Mouse (Mus musculus) megakaryocyte, embryonic 14.5 days (primary cell): ENCODE measurements at regions not wholly inside any gene's neighbourhood (a gene's known extent, or its start where the extent isn't known, plus 50 kb on each side); places are given as distances from the start of the nearest gene placed in this dataset.

Experiments
- FLI1 ChIP-seq: IDR thresholded peaks from 2 replicates; pipeline ENCODE4 v1.6.1; 2012; ENCODE audit warnings: low read length, inconsistent platforms, mixed read lengths
- GATA1 ChIP-seq: IDR thresholded peaks from 3 replicates; pipeline ENCODE4 v1.6.1; 2012; ENCODE audit warnings: mixed read lengths, low read length, inconsistent platforms, borderline replicate concordance

DNA sequence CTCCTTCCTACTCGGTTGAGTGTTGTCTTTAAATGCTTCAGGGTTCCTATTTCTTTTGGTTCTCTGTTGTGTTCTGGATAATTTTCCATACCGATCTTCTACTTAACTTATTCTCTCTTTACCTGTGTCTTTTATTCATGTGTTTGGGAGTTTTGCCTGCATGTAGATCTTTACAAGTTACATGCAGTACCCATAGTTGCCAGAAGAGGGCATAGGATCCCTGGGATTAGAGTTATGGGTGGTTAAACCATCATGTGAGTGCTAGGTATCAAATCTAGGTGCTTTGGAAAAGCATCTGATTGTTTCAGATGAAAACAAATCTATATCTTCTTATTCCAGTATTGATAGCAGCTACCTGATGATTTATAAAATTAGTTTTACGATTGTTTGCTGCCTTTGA is 55.2 kb upstream of the Ndufs6 start:
- no peak for TF ChIP-seq GATA1
- TF ChIP-seq FLI1: no peak
